Mouse (Mus musculus) adrenal gland, adult 8-10 months (tissue): ENCODE measurements around the gene Zfp316. TPM values are rescaled to one million over a fixed set of nuclear protein-coding genes. Genes with fewer than 3 reads are reported as not detected.

ENCODE experiments used
- DNase-seq: peaks from one replicate; pipeline ENCODE4 v3.0.0; 2022
- total RNA-seq, 4 experiments: library from RNA; stranded (reverse); gene quantifications; 2 replicates each; pipeline ENCODE4 v1.2.4; 2022

The Zfp316 gene
- total RNA-seq, 4 experiments from 2014 or later, result 11.0 to 13.1 (median 12.0) TPM

DNA sequence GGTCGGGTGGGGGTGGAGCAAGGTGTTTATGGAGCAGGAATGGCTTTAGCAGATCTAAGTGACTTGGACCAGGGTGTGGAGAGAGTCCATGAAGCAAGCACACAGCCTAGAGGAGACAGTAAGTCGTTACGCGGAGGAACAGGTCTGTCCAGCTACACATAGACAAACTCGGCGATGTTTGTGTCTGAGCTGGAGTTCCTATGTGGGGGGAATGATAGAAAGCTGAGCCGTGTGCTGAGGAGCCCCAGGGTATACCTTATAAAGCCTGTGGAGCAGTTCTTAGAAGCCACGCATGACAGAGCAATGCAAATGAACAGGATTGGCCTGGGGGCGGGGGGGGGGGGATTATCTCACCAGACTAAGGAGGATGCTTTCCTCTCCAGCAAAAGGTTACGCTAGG lies 9.4 kb upstream of the Zfp316 start:
- DNase-seq, result no peak

DNA sequence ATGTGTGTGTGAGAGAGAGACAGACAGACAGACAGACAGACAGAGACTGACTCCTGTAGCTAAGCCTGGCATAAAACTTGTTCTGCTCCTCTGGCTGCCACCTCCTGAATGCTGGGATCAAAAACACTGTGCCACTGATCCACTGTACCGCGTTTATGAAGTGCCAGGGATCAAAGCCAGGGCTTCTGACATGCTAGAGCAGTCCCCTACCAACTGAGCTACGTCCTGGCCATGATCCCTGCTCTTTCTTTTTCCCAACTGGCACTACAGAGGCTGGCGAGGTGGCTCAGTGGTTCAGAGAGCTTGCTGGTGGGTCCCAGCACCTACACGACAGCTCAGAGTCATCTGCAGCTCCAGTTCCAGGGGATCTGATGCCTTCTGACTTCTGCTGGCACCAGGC lies 5.9 kb upstream of the Zfp316 start:
- DNase-seq, result no peak

DNA sequence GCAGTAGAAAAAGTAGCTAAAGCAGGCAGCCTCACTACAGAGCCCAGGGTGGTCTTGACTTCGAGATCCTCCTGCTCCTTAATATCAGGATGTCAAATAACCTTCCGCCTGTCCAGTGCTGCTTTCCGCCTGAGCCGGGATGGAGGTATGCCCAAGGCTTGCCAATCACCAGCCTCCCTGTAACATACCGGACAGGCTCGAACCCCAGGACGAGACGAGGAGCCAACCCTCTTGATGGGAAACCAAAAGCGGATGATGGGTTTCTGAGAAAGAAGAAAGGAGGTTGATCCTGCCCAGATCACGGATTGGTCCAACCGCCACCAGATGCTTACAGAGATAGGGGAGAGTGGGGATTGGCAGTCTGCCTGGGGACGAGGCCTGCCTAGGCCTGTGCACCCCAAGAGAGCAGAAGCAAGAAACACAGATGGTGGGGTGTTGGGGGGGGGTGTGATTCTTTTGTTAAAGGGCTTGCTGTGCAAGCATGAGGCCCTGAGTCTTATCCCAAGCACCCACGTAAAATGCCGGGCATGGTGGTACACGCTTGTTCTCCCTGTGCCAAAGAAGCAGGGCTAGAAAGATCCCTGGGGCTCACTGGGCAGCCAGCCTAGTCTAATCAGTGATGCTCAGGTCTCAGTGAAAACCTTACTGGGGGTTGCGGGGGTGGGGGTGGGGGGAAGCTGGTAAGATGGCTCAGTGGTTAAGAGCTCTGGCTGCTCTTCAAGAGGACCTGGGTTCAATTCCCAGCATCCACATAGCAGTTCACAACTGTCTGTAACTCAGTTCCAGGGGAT lies 2.9 kb upstream of the Zfp316 start:
- DNase-seq, result no peak

DNA sequence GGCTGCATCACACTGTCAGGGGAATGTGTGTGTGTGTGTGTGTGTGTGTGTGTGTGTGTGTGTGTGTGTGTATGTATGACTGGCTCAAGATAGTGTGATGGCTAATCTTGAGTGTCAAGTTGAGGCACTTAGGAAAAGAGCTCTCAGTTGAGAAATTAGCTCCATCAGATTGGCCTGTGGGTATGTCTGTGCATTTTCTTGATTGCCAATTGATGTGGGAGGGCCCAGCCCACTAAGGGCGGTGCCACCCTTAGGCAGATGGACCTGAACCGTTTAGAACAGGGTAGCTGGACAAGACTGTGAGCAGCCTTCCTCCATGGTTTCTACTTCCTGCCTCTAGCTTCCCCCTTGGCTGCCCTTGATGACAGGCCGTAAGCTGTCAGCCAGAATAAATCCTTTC lies 2.3 kb upstream of the Zfp316 start:
- no peak for DNase-seq

DNA sequence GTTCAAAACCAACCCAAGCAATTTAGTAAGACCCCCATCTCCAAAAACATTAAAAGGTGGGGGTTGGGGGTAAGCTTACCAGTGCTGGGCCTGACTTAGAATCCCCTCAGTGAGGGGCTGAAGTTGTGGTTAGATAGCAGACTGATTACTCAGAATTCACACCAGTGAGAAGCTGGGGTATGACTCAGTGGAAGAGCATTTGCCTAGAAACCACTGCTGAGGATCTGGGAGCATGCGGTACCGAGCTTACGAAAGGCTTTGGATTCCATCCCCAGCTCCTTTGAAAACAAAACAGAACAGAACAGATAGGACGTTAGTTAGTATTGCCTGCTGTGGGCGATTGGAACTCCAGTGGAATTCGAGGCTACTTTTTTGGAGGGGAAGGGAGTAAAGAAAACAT lies 1.8 kb upstream of the Zfp316 start:
- DNase-seq, result no peak

DNA sequence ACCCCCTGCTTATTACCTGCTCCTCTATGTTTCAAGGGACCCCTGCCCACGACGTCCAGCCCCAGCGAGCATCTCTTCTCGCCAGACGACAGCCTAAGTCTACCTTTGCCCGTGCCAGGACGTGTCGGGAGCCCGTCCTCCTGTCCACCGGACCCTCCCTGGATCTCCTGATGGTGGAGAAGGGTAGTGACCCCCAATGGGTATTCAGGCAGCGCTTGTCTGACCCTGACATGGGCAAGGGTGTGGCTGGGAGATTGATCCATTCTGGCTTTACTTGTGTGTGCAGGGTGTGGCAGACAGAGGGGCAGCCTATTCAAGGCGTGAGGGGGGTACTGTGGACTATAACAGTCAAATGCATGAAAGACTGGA lies 313 bp upstream of the Zfp316 start:
- DNase-seq, result no peak

DNA sequence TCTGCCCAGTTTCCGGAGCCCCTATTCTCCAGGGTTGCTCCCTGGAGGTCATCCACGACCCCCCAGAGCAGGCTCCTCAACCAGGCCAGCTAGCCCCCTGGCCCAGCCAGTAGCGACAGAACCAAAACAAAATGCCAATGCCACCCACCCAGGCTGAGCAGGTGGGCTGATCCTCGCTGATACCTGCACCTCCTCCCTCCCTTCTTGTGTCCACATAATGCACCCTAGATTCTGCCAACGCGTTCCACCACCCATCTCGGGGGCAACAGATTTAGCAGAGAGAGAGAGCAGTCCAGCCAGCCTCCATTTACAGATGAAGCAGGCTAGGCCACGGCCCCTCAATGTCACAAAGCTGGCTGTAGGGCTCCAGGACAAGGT lies 848 bp downstream of the Zfp316 start:
- DNase-seq, result no peak

- no peak for DNase-seq
Measured at GRCm38 (mm10) chr5:143266794-143267193, 3.0 kb downstream of the Zfp316 start.

GRCm38 (mm10) chr5:143265409-143265808 lies 4.4 kb downstream of the Zfp316 start:
- DNase-seq, result no peak

GRCm38 (mm10) chr5:143264689-143265088 lies 5.1 kb downstream of the Zfp316 start:
- no peak for DNase-seq

- DNase-seq, result no peak
Measured at GRCm38 (mm10) chr5:143261636-143262035, 8.2 kb downstream of the Zfp316 start.

- no peak for DNase-seq
Measured at GRCm38 (mm10) chr5:143255802-143256201, 14.0 kb downstream of the Zfp316 start.

DNA sequence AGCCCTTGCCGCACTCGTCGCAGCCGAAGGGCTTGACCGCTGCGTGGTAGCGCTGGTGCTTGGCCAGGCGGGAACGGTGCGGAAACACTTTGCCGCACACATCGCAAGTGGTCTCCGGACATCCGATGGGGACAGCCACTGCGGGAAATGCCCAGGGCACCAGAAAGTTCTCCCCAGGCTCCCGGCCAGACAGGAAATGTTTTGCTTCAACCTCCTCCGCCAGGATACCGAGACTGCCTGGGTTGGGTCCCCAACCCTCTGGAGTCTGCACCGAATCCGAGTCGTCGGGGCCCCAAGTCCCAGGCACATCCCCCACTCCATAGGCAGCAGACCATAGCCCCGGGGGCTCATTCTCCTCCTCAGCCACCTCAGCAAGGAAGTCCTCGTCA lies 14.7 kb downstream of the Zfp316 start:
- no peak for DNase-seq

GRCm38 (mm10) chr5:143254487-143255130 lies 15.2 kb downstream of the Zfp316 start:
- DNase-seq, result no peak

DNA sequence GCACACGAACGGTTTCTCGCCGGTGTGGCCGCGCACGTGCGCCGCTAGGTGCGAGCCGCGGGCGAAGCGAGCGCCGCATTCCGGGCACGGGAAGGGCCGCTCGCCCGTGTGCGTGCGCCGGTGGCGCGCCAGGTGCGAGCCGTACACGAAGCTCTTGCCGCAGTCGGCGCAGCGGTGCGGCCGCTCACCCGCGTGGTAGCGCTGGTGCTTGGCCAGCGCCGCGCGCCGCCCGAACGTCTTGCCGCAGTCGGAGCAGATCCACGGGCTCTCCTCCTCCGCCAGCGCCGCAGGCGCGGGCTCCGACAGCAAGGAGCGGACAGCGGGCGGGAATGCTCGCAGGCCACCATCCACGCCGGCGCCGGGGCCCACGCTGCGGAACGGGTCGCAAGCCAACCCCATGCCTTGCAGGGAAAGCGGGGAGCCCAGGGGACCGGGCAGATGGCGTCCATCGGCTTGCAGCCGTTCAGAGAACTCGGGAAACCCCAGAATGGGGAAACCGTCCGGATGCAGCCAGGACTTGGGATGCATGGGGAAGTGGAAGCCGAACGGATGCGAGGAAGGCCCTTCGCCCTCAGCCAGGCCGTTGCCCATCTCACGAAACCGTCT lies 15.8 kb downstream of the Zfp316 start:
- no peak for DNase-seq

DNA sequence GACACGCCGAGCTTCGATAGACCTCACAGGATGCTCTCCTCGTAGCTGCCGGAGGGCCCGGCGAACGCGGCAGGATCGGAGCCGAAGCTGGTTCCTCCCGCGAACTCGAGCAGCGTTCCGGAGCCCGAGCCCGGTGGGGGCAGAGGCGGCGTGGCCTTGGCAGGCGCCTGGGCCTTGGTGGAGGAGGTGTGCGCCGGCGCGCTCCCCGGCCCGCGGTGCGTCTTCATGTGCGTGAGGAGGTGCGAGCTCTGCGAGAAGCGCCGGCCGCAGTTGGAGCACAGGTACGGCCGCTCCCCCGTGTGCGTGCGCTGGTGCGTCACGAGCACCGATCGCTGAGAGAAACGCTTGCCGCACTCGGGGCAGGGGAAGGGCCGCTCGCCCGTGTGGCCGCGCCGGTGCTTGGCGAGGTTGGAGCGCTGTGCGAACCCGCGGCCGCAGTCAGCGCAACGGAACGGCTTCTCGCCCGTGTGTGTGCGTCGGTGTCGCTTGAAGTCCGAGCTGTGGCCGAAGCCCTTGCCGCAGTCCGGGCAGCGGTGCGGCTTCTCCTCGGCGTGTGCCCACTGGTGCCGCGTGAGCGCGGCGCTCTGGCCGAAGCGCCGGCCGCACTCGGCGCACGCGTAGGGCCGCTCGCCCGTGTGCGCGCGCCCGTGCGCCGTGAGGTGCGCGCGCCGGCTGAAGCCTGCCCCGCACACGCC lies 16.5 kb downstream of the Zfp316 start:
- no peak for DNase-seq

GRCm38 (mm10) chr5:143252791-143253185 lies 17.0 kb downstream of the Zfp316 start:
- no peak for DNase-seq

DNA sequence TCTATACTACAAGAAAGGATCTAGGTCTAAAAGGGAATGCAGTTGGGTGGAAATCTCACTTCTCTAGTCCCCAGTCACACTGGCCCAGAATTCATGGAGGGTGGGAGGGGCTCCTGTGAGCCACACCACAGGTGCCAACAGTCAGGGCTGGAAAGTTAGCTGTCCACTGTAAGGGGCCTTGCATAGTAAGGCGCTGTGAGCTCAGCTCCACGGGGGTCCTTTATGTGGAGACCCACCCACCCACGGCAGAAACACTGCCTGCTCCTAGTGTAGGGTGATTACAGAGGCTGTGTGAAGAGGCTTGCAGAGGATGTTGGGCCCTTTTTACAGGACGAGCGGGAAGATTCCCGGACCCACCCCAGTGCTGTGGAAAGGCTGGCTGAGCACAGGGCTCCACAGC lies 17.8 kb downstream of the Zfp316 start:
- no peak for DNase-seq

- no peak for DNase-seq
Measured at GRCm38 (mm10) chr5:143244926-143245325, 24.9 kb downstream of the Zfp316 start.

- DNase-seq, result no peak
Measured at GRCm38 (mm10) chr5:143236036-143236435, 33.8 kb downstream of the Zfp316 start.

DNA sequence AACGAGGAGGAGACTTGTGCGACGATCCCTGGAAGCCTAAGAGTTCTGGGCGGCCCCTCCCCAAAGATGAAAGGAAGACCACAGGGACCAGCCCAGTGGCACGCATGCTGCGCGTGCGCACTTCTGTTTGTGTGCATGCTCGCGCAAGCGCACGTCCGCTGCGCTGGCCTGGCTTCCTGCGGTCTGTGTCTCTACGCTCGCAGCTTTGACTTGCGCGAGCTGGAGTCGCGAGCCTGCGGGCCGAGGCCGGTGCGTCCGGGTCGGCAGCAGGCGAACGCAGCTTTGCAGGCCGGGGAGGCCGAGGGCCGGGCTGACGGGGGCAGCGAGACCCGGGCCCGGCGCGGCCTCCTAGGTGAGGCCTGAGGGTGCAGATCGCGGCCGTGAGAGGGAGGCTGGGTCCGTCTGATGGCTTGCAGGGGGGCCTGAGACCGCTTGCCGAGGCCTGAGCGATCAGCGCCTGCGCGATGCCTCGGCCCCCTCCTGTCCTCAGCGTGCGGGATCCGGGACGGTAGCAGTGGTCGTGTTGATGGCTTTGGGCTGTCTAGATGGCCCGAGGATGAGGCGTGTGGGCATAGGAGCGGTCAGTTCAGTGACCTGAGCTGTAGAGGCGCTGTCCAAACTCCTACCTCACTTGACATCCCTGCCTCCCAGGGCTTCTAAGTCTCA lies 34.7 kb downstream of the Zfp316 start, which contains the start of gene Zfp12:
Zfp12 (plus strand) TSS at position 136 of the 666 bp plus-strand sequence.
- peak; percentile 96 for DNase-seq

- no peak for DNase-seq
Measured at GRCm38 (mm10) chr5:143226790-143227189, 43.0 kb downstream of the Zfp316 start, which contains the start of gene Spdye4a. Gene Spdye4a (minus strand): TSS chr5:143226890.

- DNase-seq, result no peak
Measured at GRCm38 (mm10) chr5:143222287-143222686, 47.5 kb downstream of the Zfp316 start.
